Mouse (Mus musculus) cortical plate, adult 2 months (tissue): ENCODE data around the gene Dgkg. TPM values are rescaled to one million over a fixed set of nuclear protein-coding genes. Genes with fewer than 3 reads are reported as not detected.

Source experiments
- H3K27ac ChIP-seq: fragments of 200-500 bp; 2 replicates; pipeline ENCODE4 v1.5.1; 2012; ENCODE audit warnings: low read length, control low read depth, inconsistent platforms; ENCODE audit not compliant: insufficient read depth
- H3K4me1 ChIP-seq: fragments of 200-500 bp; 2 replicates; pipeline ENCODE4 v1.6.1; 2011; ENCODE audit warnings: low read length; ENCODE audit not compliant: control insufficient read depth, insufficient read depth
- H3K4me3 ChIP-seq: fragments of 200-500 bp; 2 replicates; pipeline ENCODE4 v1.5.1; 2011; ENCODE audit warnings: mild to moderate bottlenecking, low read length, control low read depth; ENCODE audit not compliant: insufficient read depth
- CTCF ChIP-seq: fragments of 200-500 bp; IDR thresholded peaks from 2 replicates; pipeline ENCODE4 v1.5.1; 2011; ENCODE audit warnings: mild to moderate bottlenecking, control low read depth, low read length; ENCODE audit not compliant: insufficient read depth; ENCODE audit errors: extremely low read depth
- POLR2A ChIP-seq: fragments of 200-500 bp; IDR thresholded peaks from 2 replicates; pipeline ENCODE4 v1.6.1; 2011; ENCODE audit warnings: mild to moderate bottlenecking, low read length, control low read depth; ENCODE audit not compliant: insufficient read depth; ENCODE audit errors: extremely low read depth
- polyA plus RNA-seq: library from polyadenylated mRNA; depleted of rRNA; stranded (reverse); fragments of >200 nt; gene quantifications from 2 replicates; pipeline ENCODE4 v1.2.3, GENCODE M21; 2012

Dgkg gene
- polyA plus RNA-seq, 1 experiment = 14.0 TPM

DNA sequence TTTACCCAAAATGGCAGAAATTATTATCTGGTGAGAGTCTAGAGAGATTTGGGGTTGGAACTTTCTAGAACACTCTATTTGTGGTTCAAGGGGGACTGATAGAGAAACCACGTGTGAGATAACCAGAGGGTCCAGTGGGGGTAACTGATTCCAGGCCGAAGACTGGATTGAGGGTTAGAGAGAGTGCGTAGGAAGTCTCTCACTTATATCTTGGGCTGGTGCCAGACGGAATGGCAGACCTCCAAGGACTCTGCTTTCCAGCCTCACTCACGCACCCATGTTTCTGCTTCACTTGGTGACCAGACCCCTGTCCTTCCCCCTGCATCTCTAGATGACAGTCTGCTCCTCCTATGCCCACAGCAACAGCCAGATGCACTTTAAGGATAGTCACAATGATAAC, 162.2 kb downstream of the Dgkg start:
- no peak for TF ChIP-seq CTCF
- TF ChIP-seq POLR2A = no peak

DNA sequence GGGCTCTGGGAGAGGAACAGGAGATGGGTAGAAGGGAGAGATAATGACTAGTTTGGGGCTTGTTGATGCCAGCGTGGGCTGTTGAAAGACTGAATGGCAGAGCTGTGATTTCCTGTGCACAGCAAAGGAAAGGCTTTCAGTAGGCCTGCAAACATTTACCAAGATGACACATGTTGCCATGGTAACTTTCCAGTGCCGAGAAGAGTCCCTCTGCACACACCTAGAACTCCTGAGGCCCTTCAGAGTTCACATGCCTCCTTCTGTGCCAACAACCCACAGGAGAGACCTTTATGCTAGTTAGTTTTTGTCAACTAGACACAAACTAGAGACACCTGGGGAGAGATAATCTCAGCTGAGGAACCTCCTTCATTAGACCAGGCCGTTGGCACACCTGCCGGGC, 163.6 kb downstream of the Dgkg start:
- H3K4me1 ChIP-seq = peaks cover 7% of the 10 kb centered on the region
- no peak overlapping the region for H3K4me3 ChIP-seq
- TF ChIP-seq POLR2A (no peak), CTCF (no peak)
- H3K27ac ChIP-seq = no peak overlapping the region

More for the DNA sequence above, 162.2 kb downstream of the Dgkg start:
- Histone ChIP-seq H3K27ac (no peak overlapping the region), H3K4me3 (no peak overlapping the region), H3K4me1 (peaks cover 6% of the 10 kb centered on the region)

- peak overlapping the region; percentile 14; the same call in 1 of the 2 replicates for H3K27ac ChIP-seq
- TF ChIP-seq POLR2A = no peak
- no peak for TF ChIP-seq CTCF
- no peak overlapping the region for H3K4me3 ChIP-seq
- H3K4me1 ChIP-seq = peaks cover 8% of the 10 kb centered on the region
These were observed 165.4 kb downstream of the Dgkg start for GRCm38 (mm10) chr16:22491446-22492166.

DNA sequence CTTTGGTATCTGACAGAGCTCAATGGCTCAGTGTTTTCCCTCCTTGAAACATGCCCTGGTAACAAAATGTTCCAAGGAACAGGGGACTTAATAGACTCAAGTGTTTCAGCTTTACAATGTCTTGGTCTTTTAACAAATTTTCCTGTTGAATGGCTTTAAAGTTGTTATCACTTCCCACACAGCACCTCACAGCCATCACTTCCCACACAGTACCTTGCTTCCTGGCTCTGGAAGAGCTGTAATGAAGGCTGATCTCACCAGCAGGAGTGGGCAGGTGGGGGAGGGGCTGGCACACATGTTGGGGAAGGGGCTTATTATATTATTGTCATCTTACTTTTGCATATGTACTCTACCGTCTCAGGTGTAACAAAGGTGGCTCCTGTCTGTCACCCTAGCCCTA, 173.1 kb downstream of the Dgkg start:
- H3K4me1 ChIP-seq = peaks cover 9% of the 10 kb centered on the region
- no peak overlapping the region for H3K27ac ChIP-seq
- TF ChIP-seq CTCF = no peak
- TF ChIP-seq POLR2A = no peak
- no peak overlapping the region for H3K4me3 ChIP-seq

GRCm38 (mm10) chr16:22479322-22479721, 177.7 kb downstream of the Dgkg start:
- TF ChIP-seq POLR2A (no peak), CTCF (no peak)
- no peak overlapping the region for H3K4me3 ChIP-seq

GRCm38 (mm10) chr16:22471728-22472127, 185.3 kb downstream of the Dgkg start:
- H3K4me1 ChIP-seq = no peaks in the 10 kb centered on the region
- TF ChIP-seq CTCF (no peak), POLR2A (no peak)
- no peak overlapping the region for H3K4me3 ChIP-seq
- no peak overlapping the region for H3K27ac ChIP-seq

More at GRCm38 (mm10) chr16:22479322-22479721, 177.7 kb downstream of the Dgkg start:
- Histone ChIP-seq H3K4me1 (peaks cover 7% of the 10 kb centered on the region), H3K27ac (no peak overlapping the region)

- H3K27ac ChIP-seq = no peak overlapping the region
- H3K4me3 ChIP-seq = no peak overlapping the region
- H3K4me1 ChIP-seq = no peaks in the 10 kb centered on the region; the same call in 1 of the 2 replicates
- no peak for TF ChIP-seq POLR2A
- TF ChIP-seq CTCF = no peak
These were observed 187.6 kb downstream of the Dgkg start for GRCm38 (mm10) chr16:22469385-22469784.

- Histone ChIP-seq H3K27ac (no peak overlapping the region), H3K4me3 (no peak overlapping the region), H3K4me1 (peaks cover 2% of the 10 kb centered on the region; the same call in 1 of the 2 replicates)
- no peak for TF ChIP-seq CTCF
- no peak for TF ChIP-seq POLR2A
These were observed 189.9 kb downstream of the Dgkg start for GRCm38 (mm10) chr16:22467111-22467510.

DNA sequence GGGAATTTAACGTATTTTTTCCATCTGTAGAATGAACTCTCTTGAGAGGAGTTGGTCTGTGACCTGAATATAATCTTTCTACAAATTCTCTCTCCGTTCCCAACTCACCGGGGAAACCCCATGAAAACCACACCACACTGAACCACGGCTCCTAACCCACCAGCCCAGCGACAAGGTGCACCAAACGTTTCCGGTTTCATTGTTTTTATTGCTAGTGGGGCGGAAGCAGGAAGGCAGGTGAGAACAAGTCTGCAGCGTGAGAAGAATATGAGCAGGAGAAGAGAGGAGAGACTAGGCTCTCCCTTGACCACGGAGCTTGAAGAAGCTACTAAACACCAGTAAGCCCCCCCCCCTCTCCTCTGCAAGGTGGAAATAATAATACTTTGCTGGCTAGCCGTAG, 190.6 kb downstream of the Dgkg start:
- no peak for TF ChIP-seq POLR2A
- TF ChIP-seq CTCF = no peak
- no peak overlapping the region for H3K27ac ChIP-seq

GRCm38 (mm10) chr16:22462220-22462619, 194.8 kb downstream of the Dgkg start:
- Histone ChIP-seq H3K4me3 (no peak overlapping the region), H3K4me1 (peaks cover 4% of the 10 kb centered on the region; the same call in 1 of the 2 replicates), H3K27ac (no peak overlapping the region)
- no peak for TF ChIP-seq CTCF
- TF ChIP-seq POLR2A = no peak

More for the DNA sequence above, 190.6 kb downstream of the Dgkg start:
- H3K4me3 ChIP-seq = no peak overlapping the region
- peaks cover 4% of the 10 kb centered on the region; the same call in 1 of the 2 replicates for H3K4me1 ChIP-seq
